Mouse (Mus musculus): ENCODE results near the gene Mlst8.
A peak's percentile ranks its signal among the peaks of the same experiment; 100 is the strongest.

The Mlst8 gene

DNA sequence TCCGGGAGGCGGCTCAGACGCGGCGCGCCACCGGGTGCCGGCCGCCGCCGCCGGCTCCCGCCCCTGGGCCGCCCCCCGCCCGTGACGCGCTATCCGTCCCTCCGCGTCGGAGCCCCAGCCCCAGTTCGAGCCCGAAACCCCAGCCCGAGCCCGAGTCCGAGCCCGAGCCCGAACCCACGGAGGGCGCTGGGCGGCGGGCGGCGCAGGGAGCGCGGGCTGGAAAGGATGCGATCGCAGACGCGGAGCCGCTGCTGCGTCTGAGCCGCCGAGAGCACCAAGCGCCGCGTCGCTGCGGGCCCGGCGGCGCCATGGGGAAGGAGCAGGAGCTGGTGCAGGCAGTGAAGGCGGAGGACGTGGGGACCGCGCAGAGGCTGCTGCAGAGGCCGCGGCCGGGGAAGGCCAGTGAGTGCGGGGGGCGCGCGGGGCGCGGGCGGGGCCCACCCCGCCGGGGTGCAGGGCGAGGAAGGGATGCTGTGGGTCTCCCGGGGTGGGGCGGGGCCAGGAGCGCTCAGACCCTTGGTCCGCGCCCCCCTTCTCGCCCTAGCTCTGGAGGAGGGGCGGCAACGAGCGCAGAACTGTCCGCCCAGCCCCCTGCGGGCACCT lies 9.9 kb upstream of the Mlst8 start:
- peak; percentile 71 to 74 for DNase-seq

DNA sequence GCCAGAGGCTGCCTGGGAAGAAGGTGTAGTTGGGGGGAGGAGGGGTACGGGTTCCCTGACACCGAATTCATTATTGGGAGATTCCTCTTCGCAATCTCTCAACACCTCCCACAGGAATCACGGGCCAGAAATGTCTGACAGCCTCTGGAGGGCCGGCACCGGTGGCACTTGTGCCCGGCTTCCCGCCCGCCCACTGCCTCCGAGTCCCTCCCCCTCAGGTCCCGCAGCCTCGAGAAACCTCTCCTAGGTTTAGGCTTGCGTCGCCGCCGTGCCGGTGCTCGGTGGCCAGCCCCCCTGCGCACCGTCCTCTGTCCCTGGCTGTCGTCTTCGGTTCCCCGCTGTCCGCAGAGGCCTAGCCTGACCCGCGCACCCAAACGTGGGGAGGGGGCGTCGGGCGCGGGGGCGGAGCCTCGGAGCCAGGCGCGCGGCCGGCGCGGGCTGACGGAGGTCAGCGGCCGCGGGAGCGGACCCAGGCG lies 9.3 kb upstream of the Mlst8 start, which contains the start of gene Caskin1:
Caskin1 (plus strand) TSS at position 416 of the 476 bp plus-strand sequence.
- peak; percentile 81 to 83 for DNase-seq

DNA sequence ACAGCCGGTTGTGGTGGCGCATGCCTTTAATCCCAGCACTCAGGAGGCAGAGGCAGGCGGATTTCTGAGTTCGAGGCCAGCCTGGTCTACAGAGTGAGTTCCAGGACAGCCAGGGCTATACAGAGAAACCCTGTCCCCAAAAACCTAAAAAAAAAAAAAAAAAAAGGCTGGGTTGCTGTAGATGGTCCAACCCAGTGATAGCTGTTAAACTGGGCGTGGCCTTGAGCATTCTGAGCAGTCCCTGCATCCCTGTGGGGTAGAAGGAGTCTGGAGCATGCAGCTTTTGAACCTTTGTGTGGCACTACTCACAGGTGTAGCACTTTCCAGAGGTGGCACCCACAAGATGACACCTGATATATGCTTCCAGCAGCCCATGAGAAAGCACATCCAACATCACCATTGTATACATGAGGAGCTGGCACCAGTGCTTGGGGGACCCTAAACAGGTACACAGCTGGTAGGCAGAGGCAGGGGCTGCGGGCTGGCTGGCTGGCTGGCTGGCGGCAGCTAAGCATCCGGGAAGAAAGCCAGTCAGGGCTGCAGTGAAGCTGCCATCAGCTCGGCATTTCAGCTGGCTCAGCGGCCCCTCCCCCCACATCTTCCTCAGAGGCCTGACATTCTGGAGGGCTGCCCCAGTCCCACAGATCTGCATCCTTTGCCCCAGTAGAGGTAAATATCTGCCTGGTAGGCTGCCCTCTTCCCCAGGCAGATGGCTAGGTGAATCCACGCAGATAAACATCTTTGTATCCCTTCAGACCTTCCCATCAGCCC lies 6.4 kb upstream of the Mlst8 start:
- peak in 1 of 2 experiments; percentile 61 for DNase-seq

DNA sequence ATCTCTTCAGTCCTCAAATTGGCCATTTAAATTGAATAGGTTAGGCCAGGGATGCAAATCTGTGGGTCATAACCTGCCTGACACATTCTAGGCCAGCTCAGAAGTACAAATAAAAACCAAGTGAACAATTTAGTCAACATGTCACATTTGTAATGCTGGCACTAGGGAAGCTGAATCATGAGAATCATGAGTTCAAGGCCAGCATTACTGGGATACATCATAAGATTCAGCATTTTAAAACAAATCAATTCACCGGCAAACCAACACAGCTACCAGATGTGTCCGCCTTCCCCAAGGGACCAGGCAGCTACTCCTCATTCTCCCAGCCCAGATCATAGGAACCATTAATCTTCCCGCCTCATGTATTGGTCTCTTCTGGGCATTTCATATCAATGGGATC lies 4.6 kb upstream of the Mlst8 start:
- DNase-seq = no peak

DNA sequence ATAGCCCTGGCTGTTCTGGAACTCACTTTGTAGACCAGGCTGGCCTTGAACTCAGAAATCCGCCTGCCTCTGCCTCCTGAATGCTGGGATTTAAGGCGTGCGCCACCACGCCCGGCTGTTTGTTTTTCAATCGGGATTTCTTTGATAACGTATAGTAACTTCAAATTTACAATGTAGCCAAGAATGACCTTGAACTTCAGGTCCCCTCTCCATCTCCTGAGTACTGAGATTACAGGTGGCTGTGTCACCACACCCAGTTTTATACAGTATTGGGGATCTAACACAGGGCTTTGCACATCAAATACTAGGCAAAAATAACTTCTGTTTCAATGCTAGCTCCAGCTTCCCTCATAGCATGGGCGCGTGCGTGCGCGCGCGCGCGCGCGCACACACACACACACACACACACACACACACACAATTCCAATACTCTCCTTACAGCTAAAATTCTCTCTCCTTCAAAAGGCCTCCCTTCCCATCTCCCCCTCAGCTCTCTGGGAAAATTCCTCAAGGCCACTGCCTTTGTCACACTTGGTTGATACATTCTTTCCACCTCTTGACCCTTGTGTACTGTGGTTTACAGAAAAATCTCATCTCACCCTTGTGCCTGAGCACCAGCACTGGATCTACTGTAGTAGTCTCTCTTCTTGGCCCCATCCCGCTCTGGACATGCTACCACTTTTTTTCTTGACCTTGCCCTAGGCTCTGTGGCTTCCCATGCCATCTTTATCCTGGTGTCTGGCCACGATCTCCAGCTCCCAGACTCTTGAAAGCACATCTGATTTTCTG lies 2.3 kb upstream of the Mlst8 start:
- DNase-seq = no peak

DNA sequence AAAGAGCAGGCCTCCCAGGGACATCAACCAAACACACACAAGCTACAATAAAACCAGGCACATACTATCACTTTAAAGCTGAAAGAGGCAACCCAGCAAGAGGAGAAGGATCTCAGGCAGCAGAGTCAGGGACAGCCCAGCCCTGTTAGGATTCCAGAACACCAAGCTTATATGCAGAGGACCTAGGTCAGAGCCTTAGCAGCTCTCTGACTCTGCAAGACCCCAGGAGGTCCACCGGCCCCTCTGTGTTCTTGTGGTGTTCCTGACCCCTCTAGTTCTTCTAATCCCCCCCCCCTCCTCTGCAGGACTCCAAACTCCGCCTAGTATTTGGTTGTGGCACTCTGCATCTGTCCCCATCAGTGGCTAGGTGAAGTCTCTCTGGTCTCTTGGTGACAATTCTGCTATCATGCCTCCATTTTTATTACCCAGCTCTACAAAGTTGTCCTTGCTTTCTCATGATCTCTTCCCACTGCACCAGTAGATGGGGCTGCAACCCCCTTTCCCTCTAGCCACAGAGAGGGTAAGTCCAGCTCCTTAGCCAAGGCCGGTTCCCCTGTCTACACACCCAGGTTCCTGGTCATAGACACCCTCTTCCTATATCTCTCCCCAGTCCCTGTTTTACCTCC lies 1.4 kb upstream of the Mlst8 start:
- no peak for DNase-seq

DNA sequence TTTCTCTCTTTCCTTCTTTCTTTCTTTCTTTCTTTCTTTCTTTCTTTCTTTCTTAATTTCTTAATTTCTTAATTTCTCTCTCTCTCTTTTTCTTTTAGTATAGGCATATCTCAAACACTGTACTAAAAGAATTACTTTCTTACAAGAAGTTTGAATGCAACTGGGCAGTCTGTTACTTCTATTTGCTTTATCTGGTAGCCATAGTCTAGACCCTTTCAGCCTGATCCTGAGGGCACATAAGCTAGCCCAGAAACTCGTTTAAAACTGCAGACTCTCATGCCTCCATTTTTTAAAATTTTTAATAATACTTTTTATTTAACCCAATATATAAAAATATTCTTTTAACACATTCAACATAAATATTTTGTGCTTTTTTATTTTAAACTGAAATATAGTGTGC lies 553 bp upstream of the Mlst8 start:
- no peak for DNase-seq

DNA sequence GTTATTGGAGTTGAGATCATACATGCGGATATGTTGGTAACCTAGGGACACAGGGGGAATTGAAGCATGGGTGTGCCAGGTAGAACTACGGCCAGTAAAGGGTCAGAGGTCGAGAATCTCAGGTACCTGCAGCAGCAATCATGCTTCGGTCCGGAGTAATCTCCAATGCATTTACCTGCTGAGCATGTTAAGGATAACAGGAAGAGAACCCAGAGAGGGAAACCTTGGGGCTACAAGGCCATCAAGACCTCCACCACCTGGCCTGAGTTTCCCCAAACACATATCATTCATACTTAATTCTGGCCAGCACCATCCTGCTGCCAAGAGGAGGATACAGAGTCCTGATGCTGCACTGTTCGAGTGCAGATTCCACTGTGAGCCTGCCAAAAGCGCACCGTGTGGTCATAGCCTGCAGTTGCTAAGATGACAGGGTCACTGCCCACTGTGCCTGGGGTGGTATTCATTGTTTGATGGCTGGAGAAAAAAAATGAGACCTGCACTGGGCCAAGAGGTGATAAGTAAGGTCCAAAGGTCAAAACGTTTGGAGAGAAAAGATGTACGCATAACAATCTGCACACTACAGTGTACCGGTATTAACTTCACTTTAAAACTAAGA lies 785 bp downstream of the Mlst8 start:
- peak in 1 of 2 experiments; percentile 62 for DNase-seq

DNA sequence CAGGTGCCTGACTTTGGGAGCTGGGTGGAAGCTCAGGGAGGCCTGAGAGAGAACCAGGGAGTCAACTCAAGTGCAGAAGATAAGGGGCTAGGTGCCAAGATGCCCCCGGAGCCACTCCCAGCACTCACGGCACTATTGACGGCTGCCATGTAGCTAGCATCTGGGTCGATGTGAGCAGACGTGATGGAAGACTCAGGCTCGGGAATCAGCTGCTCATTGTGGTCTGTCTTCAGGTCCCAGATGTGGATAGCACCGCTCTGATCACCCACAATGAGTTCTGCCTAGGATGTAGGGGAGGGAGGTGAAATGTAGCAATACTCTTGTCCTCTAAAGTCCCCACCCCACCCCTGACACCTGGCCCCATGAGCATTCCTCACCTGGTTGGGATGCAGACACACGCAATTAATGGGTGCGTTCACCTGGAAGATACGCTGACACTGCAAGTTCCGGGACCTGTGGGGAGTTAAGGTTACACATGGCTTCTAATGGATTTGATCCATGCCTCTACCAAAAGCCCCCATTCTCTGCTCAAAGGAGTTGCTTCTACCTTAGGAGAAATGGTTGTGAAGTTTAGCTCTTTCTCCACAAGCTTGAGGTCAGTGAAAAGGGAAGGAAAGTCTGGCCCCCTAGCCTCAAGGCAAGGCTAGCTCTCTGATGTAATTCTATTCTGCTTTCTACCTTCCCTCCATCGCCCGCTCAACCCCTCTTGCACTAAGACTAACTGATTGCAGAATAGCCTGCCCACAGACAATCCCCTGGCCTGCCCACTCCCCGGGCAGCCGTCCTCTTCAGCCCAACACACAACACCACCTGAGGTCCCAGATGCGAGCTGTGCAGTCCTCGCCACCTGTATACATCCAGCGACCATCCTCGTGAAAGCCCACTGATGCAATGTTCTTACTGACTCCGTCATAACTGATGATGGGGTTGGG lies 1.6 kb downstream of the Mlst8 start:
- peak in 1 of 2 experiments; percentile 56 for DNase-seq

DNA sequence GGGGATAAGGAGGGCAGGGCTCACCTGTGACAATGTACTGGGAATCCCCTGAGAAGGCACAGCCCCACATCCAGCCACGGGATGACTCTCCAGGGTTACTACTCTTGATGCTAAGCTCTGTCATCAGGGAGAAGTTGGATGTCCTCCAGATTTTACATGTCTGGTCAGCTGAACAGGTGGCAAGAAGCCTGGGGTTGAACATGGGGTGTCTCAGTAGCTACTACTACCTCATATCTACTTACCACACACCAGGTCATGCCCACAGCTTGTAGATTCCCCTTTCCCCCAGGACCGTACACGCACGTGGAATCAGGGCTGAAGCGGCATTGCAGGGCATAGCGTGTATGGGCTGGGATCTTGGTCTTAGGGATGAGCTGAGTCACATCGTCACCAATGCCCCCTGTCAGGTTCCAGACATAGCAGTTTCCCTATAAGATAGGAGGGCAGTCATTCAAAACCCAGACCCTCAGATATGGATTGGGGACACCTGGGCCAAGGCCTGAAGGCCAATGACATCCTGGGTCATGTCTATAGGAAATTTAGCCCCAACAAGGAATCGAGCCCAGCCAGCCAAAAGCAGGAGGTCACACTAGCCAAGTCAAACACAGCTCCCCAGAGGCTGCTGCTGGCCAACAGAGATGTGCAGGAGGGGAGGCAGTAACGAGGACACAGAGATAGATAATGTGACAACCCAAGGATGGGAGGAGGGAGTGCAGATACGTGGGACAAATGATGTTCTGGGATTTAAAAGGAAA lies 2.7 kb downstream of the Mlst8 start:
- DNase-seq = no peak

DNA sequence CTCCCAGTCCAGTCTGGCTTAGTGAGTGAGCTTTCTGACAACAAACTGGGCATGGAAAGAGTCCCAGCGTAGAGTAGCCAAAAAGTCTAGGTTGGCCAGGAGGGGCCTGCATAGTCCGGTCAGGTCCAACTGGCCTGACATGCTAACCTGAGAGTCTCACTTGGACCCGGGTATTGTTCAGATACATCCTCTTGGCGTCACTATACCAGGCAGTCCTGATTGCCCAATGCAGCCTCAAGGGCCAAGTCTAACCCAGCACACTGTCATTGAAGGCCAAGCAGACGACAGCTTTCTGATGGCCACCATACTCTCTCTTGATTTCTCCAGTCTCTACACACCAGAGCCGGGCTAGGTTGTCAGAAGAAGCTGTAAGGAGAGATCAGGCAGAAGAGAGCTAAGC lies 3.3 kb downstream of the Mlst8 start:
- DNase-seq = no peak

DNA sequence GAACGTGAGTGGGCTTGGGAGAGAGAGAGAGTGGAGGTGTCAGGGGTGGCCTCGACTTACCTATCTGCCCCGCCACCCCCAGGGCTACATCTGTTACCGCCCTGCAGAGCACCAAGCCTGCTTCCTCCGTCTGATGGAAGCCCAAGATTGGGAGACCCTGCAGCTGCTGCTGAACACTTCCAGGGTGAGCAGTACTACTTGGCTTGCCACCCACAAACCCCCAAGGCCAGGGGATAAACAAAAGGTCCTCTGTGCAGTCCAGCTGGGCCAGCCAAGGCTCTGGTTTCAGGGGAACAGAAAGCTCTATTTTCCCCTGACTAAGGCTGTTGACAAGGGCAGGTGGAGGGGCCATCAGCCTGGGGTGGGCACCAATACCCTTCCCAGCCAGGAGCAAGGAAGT lies 4.3 kb downstream of the Mlst8 start:
- DNase-seq = peak in 1 of 2 experiments; percentile 39

DNA sequence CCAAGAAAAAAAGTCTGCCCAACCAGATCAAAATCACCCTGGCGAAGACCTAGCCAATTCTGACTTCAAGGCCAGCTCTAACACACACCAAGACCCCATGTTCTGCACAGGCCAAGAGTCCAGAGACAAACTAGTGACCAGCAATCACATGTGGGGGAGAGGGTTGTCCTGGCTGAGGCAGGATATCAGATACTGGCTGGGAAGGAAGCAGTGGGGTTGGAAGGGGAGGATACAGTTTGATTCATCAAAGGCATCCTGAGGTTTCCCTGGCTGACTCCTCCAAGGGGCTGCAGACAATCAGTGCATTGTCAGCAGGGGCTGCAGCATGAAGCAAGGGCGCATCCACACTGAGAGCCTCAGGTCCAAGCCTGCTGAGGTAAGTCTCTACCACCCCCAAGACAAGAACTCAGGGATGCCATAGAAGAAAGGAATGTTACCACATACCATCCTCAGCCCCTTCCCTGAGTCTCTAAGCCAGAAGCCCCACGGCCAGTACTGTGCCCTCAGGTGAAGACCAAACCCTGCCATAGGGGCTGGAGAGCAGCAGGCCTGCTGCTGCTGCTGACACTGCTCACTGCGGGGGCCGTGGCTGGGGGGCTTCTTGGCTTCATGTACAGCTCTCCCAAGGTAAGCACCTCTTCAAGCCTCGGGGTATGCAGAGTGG lies 5.1 kb downstream of the Mlst8 start, which contains the start of gene Bricd5:
Bricd5 (plus strand) TSS at position 273 of the 664 bp plus-strand sequence.
- DNase-seq = no peak

DNA sequence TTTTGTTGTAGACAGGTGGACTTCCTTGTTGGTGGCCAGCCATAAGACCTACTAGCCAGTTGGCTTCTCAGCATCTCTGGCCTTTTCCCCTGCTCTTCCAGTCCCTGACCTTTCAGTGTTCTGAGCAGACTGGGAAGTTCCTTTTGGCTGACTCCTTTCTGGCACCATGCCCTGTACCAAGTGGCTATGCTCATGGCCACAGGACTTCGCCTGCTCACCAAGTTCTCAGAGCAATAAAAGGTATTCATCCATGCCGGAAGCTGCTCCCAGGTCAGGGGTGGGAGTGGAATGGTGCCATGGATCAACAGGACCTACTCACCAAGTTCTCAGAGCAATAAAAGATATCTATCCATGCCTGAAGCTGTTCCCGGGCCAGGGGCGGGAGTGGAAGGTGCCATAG lies 6.4 kb downstream of the Mlst8 start:
- DNase-seq = peak; percentile 68 to 82

DNA sequence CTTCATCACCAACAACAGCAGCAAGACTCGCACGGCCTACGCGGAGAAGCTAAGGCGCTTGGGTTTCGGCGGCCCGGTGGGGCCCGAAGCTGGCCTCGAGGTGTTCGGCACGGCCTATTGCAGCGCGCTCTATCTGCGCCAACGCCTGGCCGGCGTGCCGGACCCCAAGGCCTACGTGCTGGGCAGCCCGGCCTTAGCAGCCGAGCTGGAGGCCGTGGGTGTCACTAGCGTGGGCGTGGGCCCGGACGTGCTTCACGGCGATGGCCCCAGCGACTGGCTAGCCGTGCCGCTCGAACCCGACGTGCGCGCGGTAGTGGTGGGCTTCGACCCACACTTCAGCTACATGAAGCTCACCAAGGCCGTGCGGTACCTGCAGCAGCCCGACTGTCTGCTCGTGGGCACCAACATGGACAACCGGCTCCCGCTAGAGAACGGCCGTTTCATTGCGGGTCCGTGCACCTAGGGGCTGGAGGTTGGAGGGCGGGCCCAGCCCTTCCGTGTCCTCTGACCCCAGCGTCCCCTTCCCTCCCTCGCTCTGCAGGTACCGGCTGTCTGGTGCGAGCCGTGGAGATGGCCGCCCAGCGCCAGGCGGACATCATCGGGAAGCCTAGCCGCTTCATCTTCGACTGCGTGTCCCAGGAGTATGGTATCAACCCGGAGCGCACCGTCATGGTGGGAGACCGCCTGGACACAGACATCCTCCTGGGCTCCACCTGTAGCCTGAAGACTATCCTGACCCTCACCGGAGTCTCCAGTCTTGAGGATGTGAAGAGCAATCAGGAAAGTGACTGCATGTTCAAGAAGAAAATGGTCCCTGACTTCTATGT lies 8.0 kb downstream of the Mlst8 start:
- DNase-seq = peak in 1 of 2 experiments; percentile 69

DNA sequence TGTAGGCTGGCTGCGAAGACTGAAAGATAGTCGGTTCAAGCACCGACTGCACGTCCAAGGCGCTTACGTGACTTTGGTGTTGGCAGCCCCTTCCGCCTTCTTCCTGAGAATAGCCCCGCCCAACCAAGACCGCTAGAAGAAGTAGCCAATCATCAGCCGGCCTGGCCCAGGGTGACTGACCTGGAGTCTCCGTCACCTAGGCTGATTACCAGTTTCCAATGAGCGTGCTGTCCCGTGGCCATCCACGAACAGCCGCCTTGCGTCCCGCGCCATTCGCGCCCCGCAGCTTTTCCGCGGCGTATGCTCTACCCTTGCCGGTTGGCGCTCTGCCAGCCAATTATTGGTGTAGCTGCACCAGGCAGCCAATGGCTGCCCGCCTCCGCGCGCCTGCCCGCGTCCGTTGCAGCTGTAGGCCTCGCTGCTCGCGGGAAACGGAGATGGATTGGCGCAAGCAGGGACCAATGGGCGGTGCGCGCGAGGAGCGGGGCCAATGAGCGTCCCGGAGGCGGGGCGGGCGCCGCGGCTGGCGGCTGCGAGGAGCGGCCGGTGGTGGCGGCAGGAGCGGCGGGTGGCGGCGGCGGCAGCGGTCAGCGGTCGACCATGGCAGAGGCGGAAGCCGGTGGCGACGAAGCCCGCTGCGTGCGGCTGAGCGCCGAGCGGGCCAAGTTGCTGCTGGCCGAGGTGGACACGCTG lies 8.8 kb downstream of the Mlst8 start, which contains the start of the genes E4f1 and Pgp:
E4f1 (minus strand) TSS at position 404 of the 693 bp plus-strand sequence.
Pgp (plus strand) TSS at position 483 of the 693 bp plus-strand sequence.
- peak; percentile 100 for DNase-seq

DNA sequence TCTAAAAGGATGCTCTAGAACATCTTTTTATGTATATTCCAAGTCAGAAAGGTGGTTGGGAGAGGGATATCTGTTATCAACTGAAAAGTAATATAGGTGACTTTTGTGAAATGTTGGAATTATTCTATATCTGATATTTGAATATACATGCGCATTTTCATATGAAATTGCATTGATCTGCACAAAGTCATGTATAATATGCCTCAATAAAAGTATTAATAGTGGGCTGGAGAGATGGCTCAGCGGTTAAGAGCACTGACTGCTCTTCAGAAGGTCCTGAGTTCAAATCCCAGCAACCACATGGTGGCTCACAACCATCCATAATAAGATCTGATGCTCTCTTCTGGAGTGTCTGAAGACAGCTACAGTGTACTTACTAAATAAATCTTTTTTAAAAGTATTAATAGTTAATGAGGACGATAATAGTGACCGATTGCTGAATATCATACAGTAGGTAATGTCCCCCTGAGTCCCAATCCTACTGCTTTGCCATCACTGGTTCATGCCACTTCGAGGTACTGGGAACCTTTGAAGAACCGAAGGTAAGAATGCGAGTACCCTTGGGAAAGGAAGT lies 9.5 kb downstream of the Mlst8 start:
- DNase-seq = no peak
